Mouse (Mus musculus) lung, adult 2 months (tissue): Measurements from ENCODE around the gene Laptm5. TPM values are rescaled to one million over a fixed set of nuclear protein-coding genes. Genes with fewer than 3 reads are reported as not detected.

Experiments used
- DNase-seq: peaks from one replicate; pipeline ENCODE4 v3.0.0; 2022
- H3K4me1 ChIP-seq: fragments of 200-500 bp; 2 replicates; pipeline ENCODE4 v1.6.1; 2011; ENCODE audit warnings: low read length; ENCODE audit not compliant: control insufficient read depth, insufficient read depth
- H3K4me3 ChIP-seq: fragments of 200-500 bp; replicated peaks from 2 replicates; pipeline ENCODE3; 2011; ENCODE audit warnings: low read depth, mild to moderate bottlenecking, control low read depth, low read length; ENCODE audit errors: extremely low read depth
- CTCF ChIP-seq: fragments of 200-500 bp; IDR thresholded peaks from 2 replicates; pipeline ENCODE4 v1.5.1; 2011; ENCODE audit warnings: mild to moderate bottlenecking, low read length, control low read depth; ENCODE audit not compliant: insufficient read depth
- POLR2A ChIP-seq: fragments of 200-500 bp; IDR thresholded peaks from 2 replicates; pipeline ENCODE4 v1.6.1; 2011; ENCODE audit warnings: low read depth, mild to moderate bottlenecking, control low read depth, low read length, borderline replicate concordance; ENCODE audit errors: extremely low read depth
- WGBS: fragments of 180-500 bp; shearing (Covaris S2); methylation state at CpG from one replicate; pipeline ENCODE4 v1.1.7; 2018; 5-methylcytosine and 5-hydroxymethylcytosine counted together
- polyA plus RNA-seq: library from polyadenylated mRNA; depleted of rRNA; stranded (reverse); fragments of >200 nt; gene quantifications from 2 replicates; pipeline ENCODE4 v1.2.3, GENCODE M21; 2012

Laptm5 gene
- polyA plus RNA-seq, 1 experiment: 317 TPM

GRCm38 (mm10) chr4:130917564-130917963, 4.6 kb downstream of the Laptm5 start:
- TF ChIP-seq POLR2A (no peak), CTCF (no peak)
- Histone ChIP-seq H3K4me1 (no peaks in the 10 kb centered on the region; the same call in 1 of the 2 replicates), H3K4me3 (no peak overlapping the region)
- DNase-seq: no peak
- 49% methylated on average over 4 of the region's 4 CpGs for WGBS

- TF ChIP-seq CTCF (no peak), POLR2A (no peak)
- H3K4me3 ChIP-seq: no peak overlapping the region
- DNase-seq: no peak
- WGBS: 62% methylated on average over 10 of the region's 10 CpGs
- no peaks in the 10 kb centered on the region; the same call in 1 of the 2 replicates for H3K4me1 ChIP-seq
Measured at GRCm38 (mm10) chr4:130918805-130919749, 6.2 kb downstream of the Laptm5 start.

GRCm38 (mm10) chr4:130919750-130920356, 6.9 kb downstream of the Laptm5 start:
- WGBS: 49% methylated on average over 9 of the region's 9 CpGs
- no peak for DNase-seq
- no peaks in the 10 kb centered on the region; the same call in 1 of the 2 replicates for H3K4me1 ChIP-seq
- no peak for TF ChIP-seq POLR2A
- TF ChIP-seq CTCF: no peak
- H3K4me3 ChIP-seq: no peak overlapping the region

GRCm38 (mm10) chr4:130920951-130921693, 8.2 kb downstream of the Laptm5 start:
- no peak for DNase-seq
- no peak for TF ChIP-seq POLR2A
- 36% methylated on average over 12 of the region's 12 CpGs for WGBS
- no peak overlapping the region for H3K4me3 ChIP-seq
- no peaks in the 10 kb centered on the region; the same call in 1 of the 2 replicates for H3K4me1 ChIP-seq

GRCm38 (mm10) chr4:130921986-130922385, 9.1 kb downstream of the Laptm5 start:
- no peak for TF ChIP-seq CTCF
- Histone ChIP-seq H3K4me1 (no peaks in the 10 kb centered on the region; the same call in 1 of the 2 replicates), H3K4me3 (no peak overlapping the region)
- 46% methylated on average over 10 of the region's 10 CpGs for WGBS
- no peak for DNase-seq

GRCm38 (mm10) chr4:130926274-130926673, 13.3 kb downstream of the Laptm5 start:
- TF ChIP-seq POLR2A (no peak), CTCF (no peak)
- H3K4me3 ChIP-seq: no peak overlapping the region
- no peak for DNase-seq
- 42% methylated on average over 6 of the region's 6 CpGs for WGBS
- H3K4me1 ChIP-seq: no peaks in the 10 kb centered on the region

GRCm38 (mm10) chr4:130927821-130928220, 14.9 kb downstream of the Laptm5 start:
- Histone ChIP-seq H3K4me1 (no peaks in the 10 kb centered on the region), H3K4me3 (no peak overlapping the region)
- TF ChIP-seq CTCF: no peak
- TF ChIP-seq POLR2A: no peak
- DNase-seq: no peak
- 81% methylated on average over 12 of the region's 12 CpGs for WGBS

- no peaks in the 10 kb centered on the region for H3K4me1 ChIP-seq
- DNase-seq: no peak
- TF ChIP-seq CTCF (no peak), POLR2A (no peak)
- 46% methylated on average over 14 of the region's 14 CpGs for WGBS
- no peak overlapping the region for H3K4me3 ChIP-seq
Measured at GRCm38 (mm10) chr4:130942644-130943043, 29.7 kb downstream of the Laptm5 start.

- Histone ChIP-seq H3K4me3 (no peak within 1 kb of the TSS), H3K4me1 (no peaks in the 10 kb centered on the region)
- TF ChIP-seq POLR2A: no peak
- no peak for TF ChIP-seq CTCF
- DNase-seq: no peak
- 27% methylated on average over 6 of the region's 6 CpGs for WGBS
Measured at GRCm38 (mm10) chr4:130944112-130944511, 31.2 kb downstream of the Laptm5 start, which contains the start of gene Matn1. TSS of gene Matn1 (plus strand) at chr4:130944385.
